Mouse (Mus musculus) heart, embryonic 11.5 days (tissue): ENCODE measurements around the gene Plcd1. TPM values are rescaled to one million over a fixed set of nuclear protein-coding genes. Genes with fewer than 3 reads are reported as not detected.

Experiments
- ATAC-seq: fragments of 200-750 bp; cut with Nextera tagmentation; replicated peaks from 2 replicates; pipeline ENCODE4 v1.8.0; 2017; ENCODE audit warnings: moderate library complexity; ENCODE audit not compliant: insufficient number of reproducible peaks, low FRiP score, low TSS enrichment
- H3K27ac ChIP-seq: fragments of 300-500 bp; sonication (generic); 2 replicates; pipeline ENCODE4 v1.5.1; 2014; ENCODE audit warnings: mild to moderate bottlenecking, low read depth, low read length
- H3K27me3 ChIP-seq: fragments of 300-500 bp; sonication (generic); 2 replicates; pipeline ENCODE4 v1.6.1; 2014; ENCODE audit warnings: mild to moderate bottlenecking, low read length, mixed read lengths; ENCODE audit not compliant: control insufficient read depth, insufficient read depth
- H3K36me3 ChIP-seq: fragments of 300-500 bp; sonication (generic); 2 replicates; pipeline ENCODE4 v1.6.1; 2014; ENCODE audit warnings: mild to moderate bottlenecking, low read length, moderate library complexity, mixed read lengths; ENCODE audit not compliant: control insufficient read depth, insufficient read depth
- H3K4me1 ChIP-seq: fragments of 300-500 bp; sonication (generic); 2 replicates; pipeline ENCODE4 v1.6.1; 2014; ENCODE audit warnings: low read length; ENCODE audit not compliant: control insufficient read depth, insufficient read depth
- H3K4me2 ChIP-seq: fragments of 300-500 bp; sonication (generic); 2 replicates; pipeline ENCODE4 v1.6.1; 2014; ENCODE audit warnings: mild to moderate bottlenecking, moderate library complexity
- H3K4me3 ChIP-seq: fragments of 300-500 bp; sonication (generic); 2 replicates; pipeline ENCODE4 v1.5.1; 2014; ENCODE audit warnings: low read depth, low read length
- H3K9ac ChIP-seq: fragments of 300-500 bp; sonication (generic); 2 replicates; pipeline ENCODE4 v1.6.1; 2014; ENCODE audit warnings: mild to moderate bottlenecking, low read depth, low read length, moderate library complexity
- H3K9me3 ChIP-seq: fragments of 300-500 bp; sonication (generic); replicated peaks from 2 replicates; pipeline ENCODE4 v1.6.1; 2016; ENCODE audit warnings: low read length; ENCODE audit not compliant: control insufficient read depth
- WGBS: fragments of 180-500 bp; shearing (Covaris S2); extraction: QIAGEN DNeasy Blood & Tissue Kit; methylation state at CpG from one replicate; pipeline ENCODE4 v1.1.7; 2014; ENCODE audit not compliant: insufficient replicate concordance; 5-methylcytosine and 5-hydroxymethylcytosine counted together
- polyA plus RNA-seq: library from polyadenylated mRNA; unstranded; fragments of >200 nt; fragmentation: Nextera tagmentation; extraction: Ambion mirVana; gene quantifications from 2 replicates; pipeline ENCODE4 v1.2.1, GENCODE M21; 2014

The Plcd1 gene
- polyA plus RNA-seq, 1 experiment from 2014 or later: 18.2 TPM

DNA sequence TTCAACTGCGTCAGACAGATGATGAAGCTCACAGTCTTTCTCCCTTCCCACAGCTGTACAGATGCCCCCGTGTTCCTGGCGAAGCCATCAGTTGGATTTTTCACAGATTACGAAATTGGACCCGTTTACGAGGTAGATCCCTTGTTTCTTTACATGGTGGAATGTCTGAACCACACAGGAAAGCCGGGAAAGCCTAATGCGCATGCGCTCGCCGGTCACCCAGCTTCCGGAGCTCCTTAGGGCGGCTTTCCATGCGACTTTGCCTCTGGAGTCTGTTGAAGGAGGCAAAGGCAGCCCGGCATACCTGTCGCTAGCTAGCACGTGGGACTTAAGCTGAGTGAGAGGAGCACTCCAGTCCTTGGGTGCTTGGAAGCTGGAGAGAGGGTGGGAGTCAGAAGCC lies 21.6 kb upstream of the Plcd1 start:
- H3K36me3 ChIP-seq: no peaks in the 10 kb centered on the region
- H3K9me3 ChIP-seq: no peaks in the 10 kb centered on the region
- H3K4me1 ChIP-seq: peaks cover 4% of the 10 kb centered on the region; the same call in 1 of the 2 replicates
- ATAC-seq: no peak
- no peak overlapping the region for H3K27ac ChIP-seq
- no peak overlapping the region for H3K4me3 ChIP-seq
- no peak overlapping the region for H3K9ac ChIP-seq
- WGBS: 75% methylated on average over 17 of the region's 17 CpGs
- no peak overlapping the region for H3K4me2 ChIP-seq
- no peaks in the 10 kb centered on the region for H3K27me3 ChIP-seq

DNA sequence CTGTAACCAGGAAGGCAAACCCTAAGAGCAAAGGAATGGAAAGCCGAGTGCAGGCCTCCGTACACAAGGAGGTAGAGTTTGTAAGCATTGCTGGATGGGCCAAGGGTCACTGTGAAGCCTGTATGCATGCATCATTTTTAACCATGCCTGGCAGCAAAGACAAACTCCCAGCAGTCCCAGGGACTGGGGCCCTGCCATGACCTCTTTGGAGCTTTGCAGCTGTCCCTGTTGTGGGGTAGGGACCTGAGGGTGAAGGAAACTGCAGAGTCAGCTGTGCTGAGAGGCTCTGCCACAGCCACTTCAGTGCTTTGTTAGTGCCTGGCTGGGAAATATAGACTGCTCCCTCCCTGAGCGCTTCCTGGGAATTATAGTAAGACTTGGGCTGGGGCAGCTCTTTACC lies 17.3 kb upstream of the Plcd1 start:
- no peak for ATAC-seq
- Histone ChIP-seq H3K36me3 (no peaks in the 10 kb centered on the region), H3K9ac (no peak overlapping the region), H3K4me3 (no peak overlapping the region), H3K4me2 (no peak overlapping the region), H3K9me3 (no peaks in the 10 kb centered on the region), H3K4me1 (peaks cover 4% of the 10 kb centered on the region; the same call in 1 of the 2 replicates), H3K27ac (no peak overlapping the region), H3K27me3 (no peaks in the 10 kb centered on the region)
- 59% methylated on average over 3 of the region's 3 CpGs for WGBS

DNA sequence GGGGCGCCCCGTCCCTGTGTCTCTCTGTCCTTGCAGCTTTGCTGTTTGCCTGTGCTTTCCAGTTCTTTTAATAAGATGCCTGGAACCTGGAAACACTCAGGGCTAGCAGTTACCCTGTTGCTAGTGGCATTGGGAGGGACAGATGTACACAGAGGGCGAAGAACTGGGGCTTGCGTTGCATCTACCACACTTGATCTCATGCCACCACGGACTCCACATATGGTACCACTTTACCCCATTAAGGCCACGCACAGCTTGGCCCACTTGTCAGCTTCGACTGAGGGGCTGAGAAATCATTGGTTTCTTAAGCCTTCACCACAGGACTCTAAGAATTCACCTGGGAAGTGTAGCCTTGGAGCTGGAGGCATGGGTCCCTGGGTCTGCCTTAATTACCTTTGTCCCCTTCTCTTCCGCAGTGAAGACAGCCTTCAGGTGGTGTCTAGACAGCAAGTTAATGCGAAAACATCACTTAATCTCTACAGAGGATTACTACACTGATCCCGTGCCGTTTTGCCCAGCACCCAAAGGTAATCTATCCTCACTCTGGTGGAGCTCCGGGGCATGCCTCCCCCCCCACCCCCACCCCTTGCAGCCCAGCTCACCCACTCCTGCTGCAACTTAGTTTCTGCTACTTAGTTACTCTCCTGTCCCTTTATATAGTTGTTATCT lies 16.5 kb upstream of the Plcd1 start:
- ATAC-seq: no peak
- Histone ChIP-seq H3K4me2 (no peak overlapping the region), H3K4me1 (peaks cover 4% of the 10 kb centered on the region; the same call in 1 of the 2 replicates), H3K27ac (no peak overlapping the region), H3K27me3 (no peaks in the 10 kb centered on the region), H3K9me3 (no peaks in the 10 kb centered on the region), H3K9ac (no peak overlapping the region), H3K36me3 (no peaks in the 10 kb centered on the region), H3K4me3 (no peak overlapping the region)
- 55% methylated on average over 12 of the region's 12 CpGs for WGBS

DNA sequence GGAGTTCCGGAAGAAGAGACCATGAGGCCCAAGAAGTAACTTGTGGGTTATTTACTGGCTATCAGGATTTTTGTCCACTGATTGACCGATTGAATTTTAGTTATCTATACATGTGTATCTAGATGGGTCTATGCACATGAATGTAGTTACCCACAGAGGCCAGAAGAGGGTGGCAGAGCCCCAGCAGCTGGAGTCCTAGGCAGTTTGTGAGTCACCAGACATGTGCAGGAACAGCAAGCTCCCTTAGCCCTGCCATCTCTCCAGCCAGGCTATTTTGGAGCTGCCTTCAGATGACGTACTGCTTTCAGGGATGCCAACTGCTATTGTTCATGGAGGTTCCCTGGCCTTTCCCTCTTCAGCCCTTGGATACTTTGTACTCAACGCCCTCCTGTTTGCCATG lies 14.3 kb upstream of the Plcd1 start:
- H3K36me3 ChIP-seq: no peaks in the 10 kb centered on the region
- no peak for ATAC-seq
- no peak overlapping the region for H3K4me3 ChIP-seq
- H3K4me1 ChIP-seq: peaks cover 4% of the 10 kb centered on the region; the same call in 1 of the 2 replicates
- WGBS: 75% methylated on average over 4 of the region's 4 CpGs
- no peak overlapping the region for H3K27ac ChIP-seq
- H3K9me3 ChIP-seq: no peaks in the 10 kb centered on the region
- no peak overlapping the region for H3K9ac ChIP-seq
- H3K4me2 ChIP-seq: no peak overlapping the region
- peaks cover 11% of the 10 kb centered on the region for H3K27me3 ChIP-seq

DNA sequence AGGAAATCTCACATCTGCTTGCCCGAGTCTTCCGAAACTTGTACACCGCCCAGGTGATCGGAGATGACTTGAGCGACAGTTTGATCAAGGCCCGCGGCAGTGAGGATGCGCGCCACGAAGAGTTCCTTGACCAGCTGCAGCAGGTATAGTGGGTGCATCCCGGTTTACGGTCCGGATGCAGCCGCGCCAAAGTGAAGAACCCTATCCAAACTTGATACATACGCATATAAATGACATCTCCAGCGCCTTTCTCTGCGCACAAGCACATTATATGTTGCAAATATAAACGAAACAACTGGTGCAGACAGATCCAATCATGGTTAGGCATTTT lies 9.4 kb upstream of the Plcd1 start:
- whole genome bisulfite sequencing: 3% methylated on average over 19 of the region's 19 CpGs
- Histone ChIP-seq H3K4me1 (peaks cover 3% of the 10 kb centered on the region; the same call in 1 of the 2 replicates), H3K36me3 (no peaks in the 10 kb centered on the region), H3K4me2 (peak overlapping the region; percentile 88), H3K9me3 (no peaks in the 10 kb centered on the region), H3K4me3 (peak overlapping the region; percentile 46), H3K27ac (no peak overlapping the region), H3K27me3 (peaks cover 11% of the 10 kb centered on the region), H3K9ac (peak overlapping the region; percentile 53; the same call in 1 of the 2 replicates)
- ATAC-seq: no peak

GRCm38 (mm10) chr9:119101992-119102782 lies 8.9 kb upstream of the Plcd1 start, which contains the start of gene Dlec1:
Gene Dlec1 (plus strand): TSS chr9:119102478.
- Histone ChIP-seq H3K9ac (peak within 1 kb of the TSS; percentile 53), H3K36me3 (no peaks in the 10 kb centered on the region), H3K9me3 (no peaks in the 10 kb centered on the region), H3K4me3 (peak within 1 kb of the TSS; percentile 46), H3K4me1 (peaks cover 3% of the 10 kb centered on the region; the same call in 1 of the 2 replicates), H3K27me3 (peaks cover 11% of the 10 kb centered on the region), H3K27ac (no peak within 1 kb of the TSS), H3K4me2 (peak within 1 kb of the TSS; percentile 88)
- WGBS: 4% methylated on average over 44 of the region's 44 CpGs
- ATAC-seq: 0 out of 2 replicates have a peak, but pooled peaks have one; percentile 37

GRCm38 (mm10) chr9:119100177-119100898 lies 7.0 kb upstream of the Plcd1 start:
- WGBS: 17% methylated on average over 15 of the region's 15 CpGs
- H3K9ac ChIP-seq: no peak overlapping the region
- ATAC-seq: no peak; the same call in 1 of the 2 replicates
- H3K4me3 ChIP-seq: no peak overlapping the region
- no peaks in the 10 kb centered on the region for H3K9me3 ChIP-seq
- H3K36me3 ChIP-seq: no peaks in the 10 kb centered on the region
- H3K27me3 ChIP-seq: peaks cover 11% of the 10 kb centered on the region
- H3K4me1 ChIP-seq: peaks cover 3% of the 10 kb centered on the region; the same call in 1 of the 2 replicates
- H3K4me2 ChIP-seq: peak overlapping the region; percentile 9; the same call in 1 of the 2 replicates
- H3K27ac ChIP-seq: no peak overlapping the region

- Histone ChIP-seq H3K27me3 (peaks cover 15% of the 10 kb centered on the region), H3K4me3 (no peak overlapping the region), H3K9ac (no peak overlapping the region), H3K9me3 (no peaks in the 10 kb centered on the region), H3K4me2 (no peak overlapping the region), H3K27ac (no peak overlapping the region), H3K36me3 (no peaks in the 10 kb centered on the region), H3K4me1 (peaks cover 22% of the 10 kb centered on the region)
- 74% methylated on average over 13 of the region's 13 CpGs for WGBS
- no peak for ATAC-seq
Observed at GRCm38 (mm10) chr9:119094462-119095109, 1.3 kb upstream of the Plcd1 start.
